Mouse (Mus musculus): Measurements from ENCODE around the gene Fam24a. TPM values are rescaled to one million over a fixed set of nuclear protein-coding genes. Genes with fewer than 3 reads are reported as not detected.

The Fam24a gene
- polyA plus RNA-seq, 1 experiment from 2014 or later: not detected

DNA sequence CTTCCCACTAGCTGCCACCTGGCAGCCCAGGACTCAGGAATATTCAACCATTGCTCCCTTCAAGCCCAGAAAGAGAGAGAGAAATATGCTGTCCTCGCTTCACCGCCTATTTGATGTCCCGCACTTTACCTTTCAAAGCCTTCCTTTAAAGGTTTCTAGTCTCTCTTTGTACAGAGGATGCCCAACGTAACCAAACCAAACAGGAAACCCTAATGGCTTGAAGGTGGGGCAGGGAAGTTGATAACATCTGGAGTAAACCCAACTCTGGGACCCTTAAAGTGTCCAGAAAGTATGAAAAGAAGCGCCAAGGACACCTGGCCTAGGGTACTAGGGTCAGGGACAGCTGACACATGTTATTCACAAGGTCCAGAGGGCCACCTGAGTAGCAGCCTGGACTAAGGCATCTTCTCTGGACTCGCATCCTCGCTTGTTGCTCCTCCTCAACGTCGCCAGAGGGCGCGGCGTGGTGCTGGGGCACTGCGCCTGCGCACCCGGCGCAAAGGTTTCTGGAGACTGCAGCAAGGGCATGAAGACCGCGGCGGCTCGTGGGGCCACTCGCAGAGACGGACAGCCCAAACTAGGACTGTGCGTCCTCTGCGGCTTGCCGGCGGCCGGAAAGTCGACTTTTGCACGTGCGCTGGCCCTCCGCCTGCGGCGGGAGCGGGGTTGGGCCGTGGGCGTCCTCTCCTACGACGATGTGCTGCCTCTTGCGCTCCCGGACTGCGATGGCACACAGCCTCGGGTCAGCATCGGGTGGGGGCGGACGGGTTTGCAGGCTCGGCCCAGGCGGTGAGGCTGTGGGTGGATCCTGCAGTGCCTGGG lies 37.2 kb downstream of the Fam24a start, which contains the start of gene Pstk:
Gene Pstk (plus strand): TSS at position 494 of the 822 bp plus-strand sequence.
- ATAC-seq (replicated peaks; ENCODE audit: extremely low read depth, insufficient read depth, low FRiP score): peak; percentile 96
- Histone ChIP-seq H3K36me3 (ENCODE audit: control insufficient read depth, insufficient read depth) (0 out of 2 replicates have a peak, but pooled peaks cover 2% of the 10 kb centered on the region), H3K4me3 (ENCODE audit: low read length) (peak within 1 kb of the TSS; percentile 86), H3K4me1 (ENCODE audit: control insufficient read depth, insufficient read depth, low read length) (peaks cover 9% of the 10 kb centered on the region), H3K27ac (ENCODE audit: low read length) (peak within 1 kb of the TSS; percentile 99), H3K9me3 (replicated peaks; ENCODE audit: control insufficient read depth, low read length) (no peaks in the 10 kb centered on the region), H3K4me2 (ENCODE audit: low read depth, low read length) (peak within 1 kb of the TSS; percentile 78), H3K27me3 (ENCODE audit: control insufficient read depth, insufficient read depth, low read length) (no peaks in the 10 kb centered on the region), H3K9ac (ENCODE audit: low read length) (peak within 1 kb of the TSS; percentile 95)
- 4% methylated on average over 47 of the region's 47 CpGs for WGBS

- WGBS: 5% methylated on average over 9 of the region's 9 CpGs
- ATAC-seq (replicated peaks; ENCODE audit: extremely low read depth, insufficient read depth, low FRiP score): peak; percentile 35
- peak overlapping the region; percentile 78 for H3K4me2 ChIP-seq (ENCODE audit: low read depth, low read length)
- H3K4me1 ChIP-seq (ENCODE audit: control insufficient read depth, insufficient read depth, low read length): peaks cover 9% of the 10 kb centered on the region
- no peaks in the 10 kb centered on the region for H3K9me3 ChIP-seq (replicated peaks; ENCODE audit: control insufficient read depth, low read length)
- 0 out of 2 replicates have a peak, but pooled peaks cover 2% of the 10 kb centered on the region for H3K36me3 ChIP-seq (ENCODE audit: control insufficient read depth, insufficient read depth)
- no peaks in the 10 kb centered on the region for H3K27me3 ChIP-seq (ENCODE audit: control insufficient read depth, insufficient read depth, low read length)
- peak overlapping the region; percentile 86 for H3K4me3 ChIP-seq (ENCODE audit: low read length)
- peak overlapping the region; percentile 99 for H3K27ac ChIP-seq (ENCODE audit: low read length)
- peak overlapping the region; percentile 95 for H3K9ac ChIP-seq (ENCODE audit: low read length)
Measured at GRCm38 (mm10) chr7:131371470-131371860, 37.8 kb downstream of the Fam24a start.

DNA sequence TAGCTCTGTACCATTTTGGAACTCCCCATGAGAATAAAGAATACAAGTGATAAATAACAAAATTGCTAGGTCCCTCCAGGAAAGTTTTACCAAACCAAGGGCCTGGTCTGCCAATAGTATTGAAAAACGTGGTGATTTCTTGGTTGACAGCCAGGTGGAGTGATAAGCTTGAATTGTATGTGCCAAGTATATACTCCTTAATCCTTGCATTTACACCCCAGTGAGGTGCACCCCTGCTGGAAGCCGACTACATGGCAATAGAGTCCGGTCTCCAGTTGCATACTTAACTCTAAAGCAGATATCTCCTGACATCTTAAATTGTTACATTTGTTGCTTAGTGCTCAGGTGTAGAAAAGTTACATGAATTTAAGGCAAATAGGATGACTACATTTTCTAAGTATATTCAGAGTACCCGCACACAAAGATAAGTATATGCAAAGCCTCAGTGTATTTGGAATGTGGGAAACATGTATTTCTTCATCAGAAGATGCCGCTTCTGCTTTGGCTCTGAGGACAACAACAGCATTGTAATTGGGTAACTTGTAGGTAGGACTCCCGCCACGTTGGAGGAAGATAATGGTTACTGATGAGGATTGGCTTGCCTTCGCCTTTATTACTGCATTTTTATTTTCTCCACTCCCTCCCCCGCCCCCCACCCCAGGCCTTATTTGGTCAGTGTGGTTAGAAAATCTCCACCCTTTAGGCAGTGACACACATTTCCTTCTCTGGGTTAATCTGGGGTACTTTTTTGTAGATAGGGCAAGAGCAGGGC lies 38.4 kb downstream of the Fam24a start:
- H3K4me2 ChIP-seq (ENCODE audit: low read depth, low read length): peak overlapping the region; percentile 78
- peak overlapping the region; percentile 95 for H3K9ac ChIP-seq (ENCODE audit: low read length)
- H3K36me3 ChIP-seq (ENCODE audit: control insufficient read depth, insufficient read depth): 0 out of 2 replicates have a peak, but pooled peaks cover 2% of the 10 kb centered on the region
- H3K9me3 ChIP-seq (replicated peaks; ENCODE audit: control insufficient read depth, low read length): no peaks in the 10 kb centered on the region
- peaks cover 9% of the 10 kb centered on the region for H3K4me1 ChIP-seq (ENCODE audit: control insufficient read depth, insufficient read depth, low read length)
- peak overlapping the region; percentile 99 for H3K27ac ChIP-seq (ENCODE audit: low read length)
- H3K4me3 ChIP-seq (ENCODE audit: low read length): peak overlapping the region; percentile 86
- H3K27me3 ChIP-seq (ENCODE audit: control insufficient read depth, insufficient read depth, low read length): no peaks in the 10 kb centered on the region
- ATAC-seq (replicated peaks; ENCODE audit: extremely low read depth, insufficient read depth, low FRiP score): no peak
- WGBS: 63% methylated on average over 9 of the region's 9 CpGs

Other genes starting within 250 kb of the Fam24a start
- not detected in 2 replicates for gene 4933402N03Rik, start 187.6 kb upstream of the Fam24a start, polyA plus RNA-seq (2015; fragmentation: Nextera tagmentation; extraction: Ambion mirVana)
- 0.21 and 0.51 TPM in 2 replicates for gene 5430419D17Rik, start 159.5 kb upstream of the Fam24a start, polyA plus RNA-seq (2015; fragmentation: Nextera tagmentation; extraction: Ambion mirVana)
- 0.54 and 0.63 TPM in 2 replicates for gene Cuzd1, start 11.6 kb upstream of the Fam24a start, polyA plus RNA-seq (2015; fragmentation: Nextera tagmentation; extraction: Ambion mirVana)
- gene Fam24b, start 4.3 kb upstream of the Fam24a start, polyA plus RNA-seq (2015; fragmentation: Nextera tagmentation; extraction: Ambion mirVana): not detected in 2 replicates
- gene 2310057M21Rik, start 28.9 kb downstream of the Fam24a start, polyA plus RNA-seq (2015; fragmentation: Nextera tagmentation; extraction: Ambion mirVana): 19.2 and 22.2 TPM in 2 replicates
- 87.1 and 95.5 TPM in 2 replicates for gene Pstk, start 37.3 kb downstream of the Fam24a start, polyA plus RNA-seq (2015; fragmentation: Nextera tagmentation; extraction: Ambion mirVana)
- gene Ikzf5, start 76.7 kb downstream of the Fam24a start, polyA plus RNA-seq (2015; fragmentation: Nextera tagmentation; extraction: Ambion mirVana): 7.9 and 9.2 TPM in 2 replicates
- gene Acadsb, start 76.7 kb downstream of the Fam24a start, polyA plus RNA-seq (2015; fragmentation: Nextera tagmentation; extraction: Ambion mirVana): 101 and 105 TPM in 2 replicates
- 0.16 TPM in 1 of 2 replicates, not detected in the other for gene Hmx3, start 209.0 kb downstream of the Fam24a start, polyA plus RNA-seq (2015; fragmentation: Nextera tagmentation; extraction: Ambion mirVana)
- gene Hmx2, start 214.9 kb downstream of the Fam24a start, polyA plus RNA-seq (2015; fragmentation: Nextera tagmentation; extraction: Ambion mirVana): not detected in 2 replicates
- 135 and 144 TPM in 2 replicates for gene Bub3, start 226.4 kb downstream of the Fam24a start, polyA plus RNA-seq (2015; fragmentation: Nextera tagmentation; extraction: Ambion mirVana)